Mouse (Mus musculus) retina, embryonic 14.5 days (tissue): ENCODE measurements around the gene Cks2.
A peak's percentile ranks its signal among the peaks of the same experiment; 100 is the strongest.
"Not testable (repeated sequence)": the region's sequence is repeated elsewhere in the genome, so short reads cannot be mapped to it uniquely, and the experiment has no call there.

Experiments used
- DNase-seq: peaks from one replicate; pipeline ENCODE4 v3.0.0-alpha.2; 2015; ENCODE audit warnings: low spot score

Cks2 gene

DNA sequence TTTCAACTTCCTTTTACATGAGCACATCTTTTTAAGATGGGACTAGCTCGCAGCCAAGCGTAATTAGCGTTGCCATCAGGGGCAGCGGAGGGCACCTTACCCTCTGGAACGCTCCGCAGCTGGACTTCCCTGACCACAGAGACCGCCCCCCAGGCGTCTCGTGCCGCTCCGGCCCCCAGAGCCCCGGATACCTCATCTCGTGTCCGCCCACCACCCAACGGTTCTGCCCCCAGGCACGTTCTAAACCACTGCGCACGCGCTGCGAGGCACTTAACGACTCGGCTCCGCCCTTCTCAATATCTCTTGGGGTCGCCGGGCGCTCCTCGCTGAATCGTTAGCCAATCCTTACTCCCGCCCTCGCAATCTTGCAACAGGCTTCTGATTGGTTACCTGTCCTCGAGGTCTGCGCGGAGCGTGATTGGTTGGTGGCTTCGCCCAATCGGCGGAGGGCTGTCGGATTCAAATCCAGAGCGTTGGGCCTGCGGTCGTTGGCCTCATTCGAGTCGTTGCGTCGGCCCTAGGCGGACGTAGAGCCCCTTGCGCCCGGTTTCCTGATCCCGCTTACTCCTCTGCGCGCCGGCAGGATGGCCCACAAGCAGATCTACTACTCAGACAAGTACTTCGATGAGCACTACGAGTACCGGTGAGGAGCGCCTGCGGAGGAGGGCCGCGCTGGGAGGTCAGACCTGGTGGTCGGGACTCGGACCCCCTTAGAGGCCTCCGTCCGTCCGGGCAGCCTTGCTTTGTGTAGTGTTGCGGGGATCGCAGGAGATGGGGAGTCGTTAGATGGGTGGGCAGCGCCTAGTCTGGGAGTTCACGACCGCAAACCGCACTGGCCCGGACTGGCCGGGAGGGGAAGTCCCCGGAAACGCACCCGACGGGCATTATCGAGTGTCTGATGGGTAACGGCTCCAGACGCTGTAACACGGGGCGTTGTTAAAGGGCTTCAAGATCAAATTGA lies at the start of gene Cks2:
Gene Cks2, plus strand, starts transcription at position 404 of the 961 bp plus-strand sequence.
- peak; percentile 99 for DNase-seq

GRCm38 (mm10) chr13:51595404-51595803 lies 49.6 kb upstream of the Cks2 start:
- DNase-seq, result no peak

- no peak for DNase-seq
These were observed 47.0 kb upstream of the Cks2 start for GRCm38 (mm10) chr13:51598063-51598462.

- no peak for DNase-seq
These were observed 44.9 kb upstream of the Cks2 start for GRCm38 (mm10) chr13:51600169-51600568.

DNA sequence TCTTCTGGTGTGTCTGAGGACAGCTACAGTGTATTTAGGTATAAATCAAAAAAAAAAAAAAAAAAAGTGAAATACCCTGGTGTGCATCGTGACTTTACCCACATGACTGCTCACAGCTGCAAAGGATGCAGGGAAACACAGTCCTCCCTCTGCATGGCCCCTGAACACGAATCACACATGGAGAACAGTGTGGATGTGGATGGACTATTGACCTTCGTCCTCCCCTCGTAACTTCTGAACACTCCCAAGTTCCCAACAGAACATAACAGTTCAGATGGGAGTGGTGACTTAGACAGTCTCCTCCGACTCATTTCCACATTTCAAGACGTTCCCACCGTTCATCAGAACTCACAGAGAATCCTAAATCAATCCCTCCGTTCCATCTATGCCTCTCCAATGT lies 42.3 kb upstream of the Cks2 start:
- DNase-seq, result no peak

GRCm38 (mm10) chr13:51603221-51603893 lies 41.7 kb upstream of the Cks2 start:
- peak; percentile 64 for DNase-seq

GRCm38 (mm10) chr13:51603894-51604244 lies 41.2 kb upstream of the Cks2 start:
- DNase-seq, result no peak

GRCm38 (mm10) chr13:51609231-51609630 lies 35.8 kb upstream of the Cks2 start:
- no peak for DNase-seq

DNA sequence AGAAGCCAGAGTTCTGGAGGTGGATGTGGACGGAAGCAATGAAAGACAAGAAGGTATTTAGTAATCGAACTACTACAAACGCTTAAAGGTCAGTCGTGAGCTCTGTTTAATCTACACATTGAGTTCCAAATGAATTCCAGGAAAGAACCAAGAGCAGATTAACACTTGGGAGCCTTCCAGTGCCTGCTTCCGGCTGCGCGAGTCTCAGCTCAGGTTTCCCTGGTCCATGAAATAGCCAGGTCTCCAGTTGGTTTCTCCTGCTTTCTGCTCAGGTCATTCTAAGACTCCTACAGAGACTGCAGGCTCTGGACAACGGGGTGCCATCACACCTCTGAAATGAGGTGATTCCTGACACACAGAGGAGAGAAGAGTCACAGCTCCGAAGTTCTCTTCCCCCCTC lies 34.0 kb upstream of the Cks2 start:
- no peak for DNase-seq

DNA sequence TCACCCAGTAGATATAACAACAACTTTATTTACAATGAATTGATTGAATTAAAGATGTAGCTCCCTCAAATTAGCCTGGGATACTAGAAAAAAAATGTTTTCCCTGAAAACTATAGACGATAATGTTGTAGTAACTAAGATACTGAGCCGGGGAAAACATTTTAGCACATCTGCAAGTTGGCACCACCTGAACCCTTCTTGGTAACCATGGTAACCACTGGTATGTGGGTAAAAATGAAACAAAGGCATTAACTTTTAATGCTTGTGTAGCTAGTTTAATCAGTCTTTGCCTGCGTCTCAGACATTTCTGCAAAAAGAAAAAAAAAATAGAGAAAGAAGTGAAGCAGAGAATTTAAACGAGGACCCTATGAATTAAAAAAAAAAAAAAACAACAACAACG lies 33.5 kb upstream of the Cks2 start:
- DNase-seq, result peak; percentile 34

DNA sequence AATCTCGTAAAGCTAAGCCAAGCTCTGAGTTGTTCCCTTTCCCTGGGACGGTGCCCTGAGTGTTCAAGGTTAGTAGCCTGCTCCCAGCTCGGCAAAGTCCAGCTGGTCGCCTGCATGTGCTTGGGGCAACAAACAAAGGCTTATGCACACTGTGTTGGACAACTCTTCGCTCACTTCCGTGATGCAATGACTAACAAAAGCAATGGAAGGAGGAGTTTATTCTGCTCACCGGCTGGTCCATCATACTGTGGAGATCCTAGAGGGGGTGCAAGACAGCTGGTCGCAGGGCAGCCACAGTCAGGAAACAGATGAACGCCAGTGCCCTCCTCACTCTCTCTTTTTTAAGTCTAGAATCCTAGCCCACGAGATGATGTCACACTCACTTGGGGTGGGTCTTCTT lies 29.2 kb upstream of the Cks2 start:
- no peak for DNase-seq

DNA sequence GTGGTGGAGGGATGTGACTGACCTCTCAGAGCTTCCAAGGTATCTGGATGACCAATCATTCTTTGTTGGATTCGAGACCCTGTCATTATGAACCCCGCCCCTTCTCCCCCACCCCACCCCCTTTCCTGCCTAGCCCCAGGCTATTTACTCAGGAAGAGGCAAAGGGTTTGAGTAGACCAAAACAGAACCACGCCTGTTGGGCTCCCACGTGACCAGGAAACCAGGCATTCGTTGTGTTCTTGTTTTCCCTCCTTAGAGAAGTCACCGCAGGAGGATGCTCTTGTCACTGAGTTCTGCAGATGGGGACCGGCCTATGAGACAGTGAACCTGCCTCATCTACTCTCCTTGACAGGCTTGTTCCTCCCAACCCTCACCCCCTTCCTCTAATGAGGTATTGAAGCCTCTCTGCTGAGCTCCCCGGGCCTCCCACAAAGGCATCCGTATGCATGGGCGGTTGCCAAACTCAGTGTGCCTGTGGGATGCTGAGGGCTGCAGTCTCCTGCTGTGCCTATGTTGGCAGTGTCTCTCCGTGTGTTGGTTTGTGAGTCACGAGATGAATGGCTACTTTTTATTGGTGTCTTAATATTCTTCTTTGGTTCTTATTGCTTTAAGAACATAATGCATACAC lies 28.5 kb upstream of the Cks2 start:
- DNase-seq, result peak; percentile 55

GRCm38 (mm10) chr13:51617306-51617705 lies 27.7 kb upstream of the Cks2 start:
- no peak for DNase-seq

DNA sequence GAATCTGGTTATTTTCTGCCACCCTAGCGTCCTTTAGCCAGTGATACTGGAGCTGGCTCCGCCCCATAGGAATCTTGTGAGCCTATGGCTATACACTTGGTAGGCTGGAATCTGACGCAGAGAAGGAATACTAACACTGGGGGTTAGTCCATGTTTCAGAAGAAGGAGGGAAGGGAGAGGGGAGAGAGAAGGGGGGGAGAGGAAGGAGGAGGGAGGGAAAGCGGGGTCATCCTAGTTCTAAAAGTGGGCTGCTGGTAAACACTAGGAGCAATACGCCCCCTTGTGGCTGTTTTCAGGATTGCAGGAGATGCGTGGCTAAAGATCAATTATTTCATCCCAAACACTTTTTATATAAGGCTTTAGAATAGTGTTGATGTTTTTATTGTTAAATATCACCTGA lies 27.2 kb upstream of the Cks2 start:
- peak; percentile 93 for DNase-seq

DNA sequence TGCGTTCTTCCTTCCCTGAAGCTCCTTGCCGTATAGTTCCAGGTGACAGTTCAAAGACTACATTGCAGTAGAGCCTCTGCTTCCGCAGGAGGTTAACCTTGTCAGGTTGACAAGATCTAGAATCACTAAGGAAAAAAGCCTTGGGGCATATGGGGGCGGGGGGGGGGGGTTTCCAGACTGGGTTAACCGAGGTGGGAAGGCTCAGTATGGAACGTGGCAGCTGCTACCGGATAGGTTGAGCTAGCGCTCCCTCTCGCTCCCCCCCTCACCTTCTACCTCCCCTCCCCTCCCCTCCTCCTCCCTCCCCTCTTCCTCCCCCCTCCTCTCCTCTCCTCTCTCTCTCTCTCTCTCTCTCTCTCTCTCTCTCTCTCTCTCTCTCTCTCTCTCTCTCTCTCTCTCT lies 26.4 kb upstream of the Cks2 start:
- no peak for DNase-seq

DNA sequence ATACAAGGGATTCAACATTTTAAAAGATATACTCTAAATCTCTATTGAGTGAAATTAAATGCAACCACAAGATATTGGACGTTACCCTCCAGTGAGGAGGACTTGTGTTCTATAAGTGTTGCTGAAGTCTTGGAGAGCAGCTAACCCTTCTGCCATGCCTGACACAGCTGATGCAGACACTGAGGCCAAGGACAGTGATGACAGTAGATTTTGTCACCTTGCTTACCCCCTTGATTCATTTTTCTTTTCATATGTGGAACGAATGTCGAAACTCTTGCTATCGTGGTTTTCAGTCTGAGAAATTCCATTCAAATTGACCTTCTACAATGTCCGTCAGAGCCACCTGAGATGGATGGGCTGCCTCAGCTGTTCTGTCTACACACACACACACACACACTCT lies 22.4 kb upstream of the Cks2 start:
- no peak for DNase-seq

- DNase-seq, result no peak
These were observed 21.4 kb upstream of the Cks2 start for GRCm38 (mm10) chr13:51623678-51624077.

DNA sequence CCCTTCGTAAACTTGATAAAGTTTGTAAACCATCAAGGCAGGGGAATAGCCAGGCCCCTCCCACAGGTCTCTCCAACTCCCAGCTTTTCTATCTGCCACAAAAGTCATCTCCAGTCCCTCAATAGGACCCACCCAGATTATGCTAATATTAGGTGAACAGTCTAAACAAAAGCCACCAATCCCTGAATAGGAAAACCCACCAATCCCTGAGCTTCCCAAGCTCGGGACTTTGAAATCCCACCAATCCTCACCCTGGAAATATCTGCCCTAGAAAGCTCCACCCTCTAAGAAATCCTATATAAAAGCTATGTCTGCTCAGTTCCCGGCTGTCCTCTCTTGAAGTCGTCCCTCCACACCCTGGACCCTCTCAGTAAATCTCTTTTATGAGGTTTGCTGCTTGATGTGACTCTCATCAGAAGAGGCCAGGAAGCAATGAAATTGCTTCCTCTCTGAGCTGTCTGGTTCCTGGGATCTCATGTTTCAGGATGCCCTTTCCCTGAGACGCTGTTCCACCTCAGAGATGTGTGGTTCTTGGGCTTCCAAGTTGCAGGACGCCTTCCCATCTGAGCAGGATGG lies 16.7 kb upstream of the Cks2 start:
- DNase-seq, result no peak

DNA sequence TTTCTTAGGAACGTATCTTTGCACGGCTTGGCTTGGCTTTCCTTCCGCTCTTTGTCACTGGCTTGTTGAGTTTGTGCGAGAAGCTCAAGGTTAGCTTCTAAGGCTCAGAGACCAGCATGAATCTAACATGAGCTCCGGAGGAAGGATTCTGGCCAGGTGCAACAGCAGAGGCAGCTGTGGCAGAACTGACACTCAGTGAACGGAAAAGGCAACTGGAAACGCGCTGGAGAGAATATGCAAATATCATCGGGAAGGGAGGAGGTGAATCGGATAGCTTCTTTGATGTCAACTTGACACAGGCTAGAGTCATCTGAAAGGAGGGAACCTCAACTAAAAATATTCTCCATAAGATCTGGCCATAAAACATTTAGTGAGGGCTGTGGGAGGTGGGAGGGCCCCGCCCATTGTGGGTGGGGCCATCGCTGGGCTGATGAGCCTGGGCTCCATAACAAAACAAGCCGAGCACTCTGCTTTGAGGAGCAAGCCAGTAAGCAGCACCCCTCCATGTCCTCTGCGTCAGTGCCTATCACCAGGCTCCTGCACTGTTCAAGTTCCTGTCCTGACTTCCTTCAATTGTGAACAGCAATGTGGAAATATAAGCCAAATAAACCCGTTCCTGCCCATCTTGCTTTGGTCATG lies 13.6 kb upstream of the Cks2 start:
- no peak for DNase-seq

DNA sequence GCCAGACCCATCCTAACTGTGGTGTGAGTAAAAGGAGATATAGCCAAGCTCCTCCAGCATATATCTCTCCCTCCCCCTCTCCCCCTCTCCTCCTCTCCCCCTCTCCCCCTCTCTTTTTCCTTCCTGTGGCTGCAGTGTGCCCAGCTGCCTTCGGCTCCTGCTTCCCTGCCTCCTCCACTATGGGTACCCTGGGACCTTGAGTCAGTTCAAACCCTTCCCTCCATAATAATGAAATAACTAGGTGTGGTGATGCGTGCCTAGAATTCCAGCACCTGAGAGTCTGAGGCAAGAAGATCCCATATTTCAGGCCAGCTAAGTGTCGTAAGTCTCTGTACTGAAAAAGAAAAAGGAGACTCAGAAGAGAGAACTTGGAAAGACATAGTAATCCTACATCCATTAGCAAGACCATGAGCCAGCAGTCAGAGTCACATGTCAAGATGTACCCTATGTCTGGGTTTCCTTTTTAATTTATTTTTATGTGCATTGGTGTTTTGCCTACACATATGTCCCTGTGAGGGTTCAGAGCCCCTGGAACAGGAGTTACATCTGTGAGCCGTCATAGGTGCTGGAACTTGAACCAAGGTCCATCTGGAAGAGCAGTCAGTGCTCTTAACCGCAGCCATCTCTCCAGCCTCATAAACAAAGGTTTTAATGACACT lies 12.3 kb upstream of the Cks2 start:
- no peak for DNase-seq

DNA sequence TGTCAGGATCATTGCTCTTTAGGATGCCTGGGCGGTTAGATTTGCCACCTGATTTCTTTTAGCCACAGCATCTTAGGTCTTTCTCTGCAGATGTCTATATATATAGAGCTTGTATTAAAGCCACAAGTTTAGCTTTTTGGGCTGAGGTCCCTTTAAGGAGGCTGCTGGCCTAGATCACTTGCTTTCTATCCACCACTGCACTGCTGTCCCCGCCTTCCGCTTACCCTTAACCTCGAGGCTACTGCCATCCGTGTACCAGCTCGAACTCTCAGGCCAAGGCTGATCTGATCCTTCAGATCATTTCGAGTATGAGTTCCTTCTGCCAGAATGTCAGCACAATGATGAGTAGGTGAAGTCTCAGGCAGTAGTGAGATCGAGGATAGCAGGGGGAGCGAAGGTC lies 9.6 kb upstream of the Cks2 start:
- not testable (repeated sequence) for DNase-seq

- DNase-seq, result no peak
These were observed 6.1 kb upstream of the Cks2 start for GRCm38 (mm10) chr13:51638958-51639357.
